Mouse (Mus musculus) neutrophil, adult 59 days (primary cell): ENCODE results near the gene Vmn1r142. TPM values are rescaled to one million over a fixed set of nuclear protein-coding genes. Genes with fewer than 3 reads are reported as not detected.

ENCODE experiments used
- total RNA-seq, 2 experiments: library from RNA; stranded (reverse); gene quantifications; 1 replicate in 1 of 2; 2 replicates in 1 of 2; pipeline ENCODE4 v1.2.4; 2023

Gene Vmn1r142
- total RNA-seq: not detected

DNA sequence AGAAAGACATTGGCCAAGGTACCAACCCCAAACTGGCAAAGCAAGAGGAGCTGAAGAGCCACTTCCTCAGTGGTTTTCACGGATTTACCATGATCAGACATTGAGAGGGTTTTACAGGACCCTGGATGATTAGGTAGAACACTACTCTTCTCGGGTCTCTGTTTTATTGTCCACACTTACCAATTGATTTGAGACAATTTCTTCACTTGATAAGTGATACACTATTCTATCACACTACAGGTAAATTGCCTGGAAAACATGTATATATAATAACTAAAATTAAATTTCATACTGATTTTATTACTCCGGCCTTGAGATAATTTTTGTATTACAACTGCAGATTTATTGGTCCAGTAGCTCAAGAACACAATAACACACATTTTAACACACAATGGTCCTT is at the start of gene Vmn1r142:
Gene Vmn1r142, minus strand, starts transcription at position 101 of the 400 bp plus-strand sequence.

DNA sequence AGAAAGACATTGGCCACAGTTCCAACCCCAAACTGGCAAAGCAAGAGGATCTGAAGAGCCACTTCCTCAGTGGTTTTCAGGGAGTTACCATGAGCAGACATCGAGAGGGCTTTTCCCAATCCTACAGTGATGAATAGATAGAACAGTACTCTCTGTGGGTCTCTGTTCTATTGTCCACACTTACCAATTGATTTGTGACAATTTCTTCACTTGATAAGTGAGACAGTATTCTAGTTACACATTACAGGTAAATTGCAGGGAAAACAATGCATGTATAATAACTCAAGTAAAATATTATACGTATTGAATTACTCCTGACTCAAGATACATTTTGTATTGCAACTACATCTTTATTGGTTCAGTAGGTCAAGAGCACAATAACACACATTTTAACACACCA is 37.3 kb upstream of the Vmn1r142 start, which contains the start of gene Gm8653:
Gene Gm8653, minus strand, starts transcription at position 101 of the 400 bp plus-strand sequence.

DNA sequence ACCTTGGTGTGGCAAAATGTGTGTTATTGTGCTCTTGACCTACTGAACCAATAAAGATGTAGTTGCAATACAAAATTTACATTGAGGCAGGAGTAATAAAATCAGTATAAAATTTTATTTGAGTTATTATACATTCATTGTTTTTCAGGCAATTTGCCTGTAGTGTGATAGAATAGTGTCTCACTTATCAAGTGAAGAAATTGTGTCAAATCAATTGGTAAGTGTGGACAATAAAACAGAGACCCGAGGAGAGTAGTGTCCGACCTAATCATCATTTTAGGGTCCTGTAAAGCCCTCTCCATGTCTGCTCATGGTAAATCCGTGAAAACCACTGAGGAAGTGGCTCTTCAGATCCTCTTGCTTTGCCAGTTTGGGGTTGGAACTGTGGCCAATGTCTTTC is 25.2 kb upstream of the Vmn1r142 start, which contains the start of gene Vmn1r143:
Gene Vmn1r143, plus strand, starts transcription at position 301 of the 400 bp plus-strand sequence.

DNA sequence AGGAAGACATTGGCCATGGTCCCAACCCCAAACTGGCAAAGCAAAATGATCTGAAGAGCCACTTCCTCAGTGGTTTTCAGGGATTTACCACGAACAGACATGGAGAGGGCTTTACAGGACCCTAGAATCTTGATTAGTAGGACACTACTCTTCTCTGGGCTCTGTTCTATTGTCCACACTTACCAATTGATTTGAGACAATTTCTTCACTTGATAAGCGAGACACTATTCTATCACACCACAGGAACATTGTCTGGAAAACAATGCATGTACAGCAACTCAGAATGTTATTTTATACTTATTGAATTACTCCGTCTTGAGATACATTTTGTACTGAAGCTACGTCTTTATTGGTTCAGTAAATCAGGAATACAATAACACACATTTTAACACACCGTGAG is 29.2 kb downstream of the Vmn1r142 start, which contains the start of gene Gm10666:
Gene Gm10666, minus strand, starts transcription at position 101 of the 400 bp plus-strand sequence.

DNA sequence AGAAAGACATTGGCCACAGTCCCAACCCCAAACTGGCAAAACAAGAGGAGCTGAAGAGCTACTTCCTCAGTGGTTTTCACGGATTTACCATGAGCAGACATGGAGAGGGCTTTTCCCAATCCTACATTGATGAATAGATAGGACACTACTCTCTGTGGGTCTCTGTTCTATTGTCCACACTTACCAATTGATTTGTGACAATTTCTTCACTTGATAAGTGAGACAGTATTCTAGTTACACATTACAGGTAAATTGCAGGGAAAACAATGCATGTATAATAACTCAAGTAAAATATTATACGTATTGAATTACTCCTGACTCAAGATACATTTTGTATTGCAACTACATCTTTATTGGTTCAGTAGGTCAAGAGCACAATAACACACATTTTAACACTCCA is 45.7 kb downstream of the Vmn1r142 start, which contains the start of gene Gm16451:
Gene Gm16451, minus strand, starts transcription at position 101 of the 400 bp plus-strand sequence.

Other genes starting within 250 kb of the Vmn1r142 start
- gene Gm5891, start 242.7 kb downstream of the Vmn1r142 start, total RNA-seq: not detected
- gene Vmn1r137, start 169.4 kb downstream of the Vmn1r142 start, total RNA-seq: not detected
- not detected for gene Vmn1r138, start 135.1 kb downstream of the Vmn1r142 start, total RNA-seq
- not detected for gene Gm6176, start 107.7 kb downstream of the Vmn1r142 start, total RNA-seq
- gene Vmn1r139, start 95.0 kb downstream of the Vmn1r142 start, total RNA-seq: not detected
- gene Gm16451, start 45.8 kb downstream of the Vmn1r142 start, total RNA-seq: not detected
- gene Gm10666, start 29.3 kb downstream of the Vmn1r142 start, total RNA-seq: not detected
- not detected for gene Vmn1r143, start 25.3 kb upstream of the Vmn1r142 start, total RNA-seq
- not detected for gene Gm8653, start 37.2 kb upstream of the Vmn1r142 start, total RNA-seq
- gene Gm8453, start 65.4 kb upstream of the Vmn1r142 start, total RNA-seq: not detected
- gene Gm4187, start 165.7 kb upstream of the Vmn1r142 start, total RNA-seq: not detected
- not detected for gene Gm8660, start 207.0 kb upstream of the Vmn1r142 start, total RNA-seq
- gene Vmn1r148, start 249.5 kb upstream of the Vmn1r142 start, total RNA-seq: not detected